Mouse (Mus musculus) stomach, postnatal 0 days (tissue): Measurements from ENCODE around the gene Aebp1.

Experiments
- CTCF ChIP-seq: IDR thresholded peaks from 2 replicates; pipeline ENCODE4 v1.5.1; 2016; ENCODE audit warnings: antibody characterized with exemption, low read depth, mild to moderate bottlenecking, moderate library complexity
- EP300 ChIP-seq: optimal IDR thresholded peaks from 2 replicates; pipeline ENCODE3; 2016; ENCODE audit warnings: antibody characterized with exemption

DNA sequence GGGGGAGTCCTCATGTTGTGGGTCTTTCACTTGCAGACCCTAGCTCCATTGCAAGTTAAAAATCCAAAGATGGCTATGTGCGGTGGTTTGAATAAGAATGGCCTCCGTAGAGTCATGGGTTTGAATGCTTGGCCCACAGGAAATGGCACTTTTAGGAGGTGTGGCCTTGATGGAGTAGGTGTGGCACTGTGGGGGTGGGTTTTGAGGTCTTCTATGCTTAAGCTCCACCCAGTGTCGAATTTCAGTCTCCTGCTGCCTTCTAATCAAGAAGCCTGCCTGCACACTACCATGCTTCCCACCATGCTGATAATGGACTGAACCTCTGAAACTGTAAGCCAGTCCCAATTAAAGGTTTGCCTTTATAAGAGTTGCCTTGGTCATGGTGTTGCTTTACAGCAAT is 18.6 kb upstream of the Aebp1 start:
- TF ChIP-seq CTCF (no peak), EP300 (no peak)
